In the genomic region with DNA sequence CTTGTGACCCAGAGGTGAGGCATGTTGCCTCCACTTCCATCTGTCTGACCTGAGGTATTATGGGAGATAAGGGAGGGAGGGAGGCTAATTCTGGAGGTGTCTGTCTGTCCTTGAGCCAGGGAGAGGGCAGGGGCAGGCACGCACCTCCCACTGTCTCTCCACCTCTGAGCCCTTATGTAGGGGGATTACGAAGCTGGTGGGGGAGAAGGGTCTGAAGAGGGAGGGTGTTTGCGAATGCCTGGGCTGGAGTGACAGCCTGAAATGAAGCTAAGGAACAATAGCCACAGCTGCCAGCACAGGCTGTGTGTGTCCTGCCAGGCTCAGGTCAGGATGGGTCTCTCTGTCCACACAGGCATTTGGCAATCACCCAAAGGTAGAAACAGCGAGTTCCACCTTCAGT, we compare ENCODE assay signal across 1 mouse cellular context.
TF ChIP-seq lines count a peak whose summit lies in the region.

No protein-coding gene starts in this region.

TF ChIP-seq in CH12.LX, 34 proteins besides CTCF, POLR2A, EP300 and RAD21:
- TF ChIP-seq IRF4 (IDR thresholded peaks at IDR 0.05; ENCODE audit: low read depth, low read length): no peak
- TF ChIP-seq MAZ (IDR thresholded peaks at IDR 0.05; ENCODE audit: low read depth, low read length): 0 out of 2 replicates have a peak, but pooled peaks have one; percentile 1
